Mouse (Mus musculus) hindbrain, embryonic 12.5 days (tissue): ENCODE measurements around the gene Hist1h2ba. TPM values are rescaled to one million over a fixed set of nuclear protein-coding genes. Genes with fewer than 3 reads are reported as not detected.

Experiments
- ATAC-seq: fragments of 200-750 bp; cut with Nextera tagmentation; 2 replicates; pipeline ENCODE4 v1.8.0; 2017; ENCODE audit warnings: moderate TSS enrichment; ENCODE audit not compliant: low FRiP score
- H3K27ac ChIP-seq: fragments of 300-500 bp; sonication (generic); 2 replicates; pipeline ENCODE4 v1.5.1; 2016; ENCODE audit warnings: mild to moderate bottlenecking
- H3K27me3 ChIP-seq: fragments of 300-500 bp; sonication (generic); 2 replicates; pipeline ENCODE4 v1.6.1; 2016; ENCODE audit warnings: mild to moderate bottlenecking
- H3K36me3 ChIP-seq: fragments of 300-500 bp; sonication (generic); 2 replicates; pipeline ENCODE4 v1.6.1; 2016; ENCODE audit warnings: mild to moderate bottlenecking
- H3K4me1 ChIP-seq: fragments of 300-500 bp; sonication (generic); 2 replicates; pipeline ENCODE4 v1.6.1; 2016
- H3K4me2 ChIP-seq: fragments of 300-500 bp; sonication (generic); replicated peaks from 2 replicates; pipeline ENCODE4 v1.6.1; 2016; ENCODE audit warnings: mild to moderate bottlenecking
- H3K4me3 ChIP-seq: fragments of 300-500 bp; sonication (generic); 2 replicates; pipeline ENCODE4 v1.5.1; 2016; ENCODE audit warnings: mild to moderate bottlenecking
- H3K9ac ChIP-seq: fragments of 300-500 bp; sonication (generic); 2 replicates; pipeline ENCODE4 v1.6.1; 2016; ENCODE audit warnings: mild to moderate bottlenecking, moderate library complexity
- H3K9me3 ChIP-seq: fragments of 300-500 bp; sonication (generic); replicated peaks from 2 replicates; pipeline ENCODE4 v1.6.1; 2016; ENCODE audit warnings: mild to moderate bottlenecking
- WGBS: fragments of 180-500 bp; shearing (Covaris S2); methylation state at CpG from one replicate; pipeline ENCODE4 v1.1.7; 2016; 5-methylcytosine and 5-hydroxymethylcytosine counted together
- polyA plus RNA-seq: library from polyadenylated mRNA; unstranded; fragments of >200 nt; fragmentation: Nextera tagmentation; extraction: Ambion mirVana; gene quantifications from 2 replicates; pipeline ENCODE4 v1.2.1, GENCODE M21; 2016

The Hist1h2ba gene
- not detected in 2 replicates for polyA plus RNA-seq

GRCm38 (mm10) chr13:23933421-23934210 is at the start of gene Hist1h2ba:
Gene Hist1h2ba, minus strand, starts transcription at chr13:23934156.
- H3K4me2 ChIP-seq, result no peak within 1 kb of the TSS
- no peak for ATAC-seq
- no peak within 1 kb of the TSS for H3K4me3 ChIP-seq
- no peak within 1 kb of the TSS for H3K27ac ChIP-seq
- WGBS, result 94% methylated on average over 39 of the region's 39 CpGs
- H3K36me3 ChIP-seq, result no peaks in the 10 kb centered on the region
- H3K27me3 ChIP-seq, result no peaks in the 10 kb centered on the region
- no peak within 1 kb of the TSS for H3K9ac ChIP-seq
- H3K9me3 ChIP-seq, result no peaks in the 10 kb centered on the region
- no peaks in the 10 kb centered on the region for H3K4me1 ChIP-seq

GRCm38 (mm10) chr13:23972271-23972670 is 38.3 kb upstream of the Hist1h2ba start:
- Histone ChIP-seq H3K4me2 (no peak overlapping the region), H3K9me3 (no peaks in the 10 kb centered on the region), H3K9ac (no peak overlapping the region), H3K4me1 (no peaks in the 10 kb centered on the region), H3K4me3 (no peak overlapping the region), H3K27me3 (no peaks in the 10 kb centered on the region), H3K36me3 (no peaks in the 10 kb centered on the region), H3K27ac (no peak overlapping the region; the same call in 1 of the 2 replicates)
- 73% methylated on average over 5 of the region's 5 CpGs for WGBS
- ATAC-seq, result no peak

GRCm38 (mm10) chr13:23971870-23972269 is 37.9 kb upstream of the Hist1h2ba start:
- Histone ChIP-seq H3K9me3 (no peaks in the 10 kb centered on the region), H3K27ac (no peak overlapping the region; the same call in 1 of the 2 replicates), H3K4me3 (no peak overlapping the region), H3K4me2 (no peak overlapping the region), H3K4me1 (no peaks in the 10 kb centered on the region), H3K9ac (no peak overlapping the region), H3K27me3 (no peaks in the 10 kb centered on the region), H3K36me3 (no peaks in the 10 kb centered on the region)
- ATAC-seq, result no peak
- 55% methylated on average over 2 of the region's 2 CpGs for WGBS

GRCm38 (mm10) chr13:23964909-23965308 is 31.0 kb upstream of the Hist1h2ba start:
- H3K9me3 ChIP-seq, result no peaks in the 10 kb centered on the region
- ATAC-seq, result no peak
- H3K4me1 ChIP-seq, result peaks cover under 1% of the 10 kb centered on the region; the same call in 1 of the 2 replicates
- no peaks in the 10 kb centered on the region for H3K36me3 ChIP-seq
- H3K4me3 ChIP-seq, result no peak overlapping the region
- H3K27me3 ChIP-seq, result no peaks in the 10 kb centered on the region
- WGBS, result 80% methylated on average over 2 of the region's 2 CpGs
- H3K4me2 ChIP-seq, result no peak overlapping the region
- H3K27ac ChIP-seq, result no peak overlapping the region
- H3K9ac ChIP-seq, result no peak overlapping the region

DNA sequence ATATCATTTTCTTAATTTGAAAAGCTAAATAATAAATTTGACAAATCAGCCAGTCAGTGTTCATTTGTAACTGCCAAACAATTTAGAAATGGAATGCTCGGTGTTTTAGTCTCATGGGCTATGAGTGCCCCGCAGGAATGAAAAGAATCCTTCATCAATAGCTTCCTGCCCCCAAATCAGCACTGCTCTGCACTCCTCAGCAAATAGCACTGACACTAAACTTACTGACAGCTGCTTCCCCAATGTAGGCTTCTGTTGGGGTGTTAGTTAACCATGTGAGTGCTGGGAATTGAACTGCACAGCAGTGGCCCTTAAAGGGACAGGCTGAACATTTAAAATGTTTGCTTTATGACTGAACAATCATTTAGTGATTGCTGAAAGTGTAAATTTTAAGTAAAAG is 25.8 kb upstream of the Hist1h2ba start:
- Histone ChIP-seq H3K27me3 (no peaks in the 10 kb centered on the region), H3K4me3 (no peak overlapping the region), H3K27ac (no peak overlapping the region), H3K9me3 (no peaks in the 10 kb centered on the region), H3K36me3 (no peaks in the 10 kb centered on the region), H3K9ac (no peak overlapping the region), H3K4me2 (no peak overlapping the region), H3K4me1 (peaks cover 5% of the 10 kb centered on the region; the same call in 1 of the 2 replicates)
- WGBS, result 42% methylated on average over 2 of the region's 2 CpGs
- ATAC-seq, result no peak

DNA sequence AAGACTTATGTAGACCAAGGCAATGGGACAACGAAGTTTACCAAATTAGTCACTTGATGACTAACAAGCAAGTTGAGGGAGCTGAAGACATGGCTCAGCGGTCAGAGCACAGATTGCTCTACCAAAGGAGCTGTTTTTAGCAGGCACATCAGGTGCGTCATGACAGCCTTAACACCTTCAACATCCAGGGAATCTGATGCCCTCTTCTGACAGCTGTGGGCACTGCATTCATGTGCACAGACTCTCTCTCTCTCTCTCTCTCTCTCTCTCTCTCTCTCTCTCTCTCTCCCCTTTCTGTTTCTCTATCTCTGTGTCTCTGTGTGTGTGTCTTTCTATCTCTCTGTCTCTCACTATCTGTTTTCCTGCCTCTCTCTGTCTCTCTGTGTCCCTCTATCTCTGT is 17.0 kb upstream of the Hist1h2ba start:
- H3K36me3 ChIP-seq, result no peaks in the 10 kb centered on the region
- no peak overlapping the region for H3K9ac ChIP-seq
- no peak overlapping the region for H3K4me3 ChIP-seq
- no peaks in the 10 kb centered on the region for H3K27me3 ChIP-seq
- no peak overlapping the region for H3K27ac ChIP-seq
- 0 out of 2 replicates have a peak, but pooled peaks cover 7% of the 10 kb centered on the region for H3K4me1 ChIP-seq
- H3K4me2 ChIP-seq, result no peak overlapping the region
- no peaks in the 10 kb centered on the region for H3K9me3 ChIP-seq
- WGBS, result 80% methylated on average over 3 of the region's 3 CpGs
- ATAC-seq, result no peak

GRCm38 (mm10) chr13:23949484-23950246 is 15.7 kb upstream of the Hist1h2ba start:
- 44% methylated on average over 14 of the region's 14 CpGs for WGBS
- Histone ChIP-seq H3K9ac (no peak overlapping the region), H3K36me3 (no peaks in the 10 kb centered on the region), H3K9me3 (no peaks in the 10 kb centered on the region), H3K27me3 (no peaks in the 10 kb centered on the region), H3K4me2 (no peak overlapping the region), H3K27ac (peak overlapping the region; percentile 75), H3K4me1 (0 out of 2 replicates have a peak, but pooled peaks cover 7% of the 10 kb centered on the region), H3K4me3 (no peak overlapping the region)
- ATAC-seq, result peak; percentile 88

DNA sequence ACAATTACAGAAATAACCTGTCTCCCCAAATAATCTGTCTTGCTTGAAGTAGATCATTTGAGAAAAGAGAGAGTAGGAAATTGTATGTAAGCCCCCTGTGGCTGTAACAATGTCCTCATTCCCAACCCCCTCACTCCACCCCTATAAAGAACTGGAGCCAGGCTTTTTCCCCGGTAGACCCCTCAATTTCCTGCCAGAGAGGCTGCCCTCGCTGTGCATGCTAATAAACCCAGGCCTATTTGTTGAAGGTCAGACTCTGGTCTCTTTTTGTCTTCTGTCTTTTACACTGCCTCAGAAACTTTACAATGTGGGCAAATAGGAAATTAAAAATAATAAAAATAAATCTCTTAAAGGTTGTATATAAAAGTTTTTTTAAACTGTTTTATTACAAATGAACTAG is 12.3 kb upstream of the Hist1h2ba start:
- ATAC-seq, result no peak
- WGBS, result 28% methylated on average over 2 of the region's 2 CpGs
- no peaks in the 10 kb centered on the region for H3K36me3 ChIP-seq
- no peak overlapping the region for H3K4me2 ChIP-seq
- no peak overlapping the region for H3K9ac ChIP-seq
- no peak overlapping the region for H3K4me3 ChIP-seq
- no peaks in the 10 kb centered on the region for H3K9me3 ChIP-seq
- H3K4me1 ChIP-seq, result 0 out of 2 replicates have a peak, but pooled peaks cover 7% of the 10 kb centered on the region
- H3K27ac ChIP-seq, result no peak overlapping the region
- no peaks in the 10 kb centered on the region for H3K27me3 ChIP-seq

GRCm38 (mm10) chr13:23942861-23943260 is 8.9 kb upstream of the Hist1h2ba start:
- ATAC-seq, result no peak

DNA sequence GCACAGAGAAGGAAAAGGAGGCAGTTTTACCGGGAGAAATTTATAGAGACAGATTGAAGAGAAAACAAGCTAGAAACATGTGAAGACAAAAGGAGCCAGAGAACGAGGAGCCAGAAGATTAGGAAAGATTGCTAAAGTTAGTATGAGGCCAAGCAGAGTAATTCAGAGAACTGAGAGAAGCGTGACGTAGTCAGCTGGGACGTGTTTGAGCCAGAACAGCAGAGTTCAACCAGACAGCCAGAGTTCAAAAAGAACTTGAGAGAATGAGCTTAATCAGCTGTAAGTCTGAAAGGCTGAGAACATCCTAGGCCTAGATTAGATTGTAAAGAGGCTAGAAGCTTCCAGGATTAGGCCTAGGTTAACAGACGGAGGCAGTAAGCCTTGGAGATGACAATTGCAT is 6.3 kb upstream of the Hist1h2ba start:
- Histone ChIP-seq H3K36me3 (no peaks in the 10 kb centered on the region), H3K9ac (no peak overlapping the region), H3K4me3 (no peak overlapping the region), H3K4me1 (no peaks in the 10 kb centered on the region), H3K4me2 (no peak overlapping the region), H3K9me3 (no peaks in the 10 kb centered on the region), H3K27me3 (no peaks in the 10 kb centered on the region), H3K27ac (no peak overlapping the region)
- ATAC-seq, result no peak
- WGBS, result 67% methylated on average over 6 of the region's 6 CpGs

More at GRCm38 (mm10) chr13:23942861-23943260, 8.9 kb upstream of the Hist1h2ba start:
- no peak overlapping the region for H3K4me3 ChIP-seq
- no peak overlapping the region for H3K27ac ChIP-seq
- H3K4me2 ChIP-seq, result no peak overlapping the region
- H3K9ac ChIP-seq, result no peak overlapping the region
- H3K27me3 ChIP-seq, result no peaks in the 10 kb centered on the region
- H3K4me1 ChIP-seq, result 0 out of 2 replicates have a peak, but pooled peaks cover 4% of the 10 kb centered on the region
- no peaks in the 10 kb centered on the region for H3K9me3 ChIP-seq
- WGBS, result 53% methylated on average over 2 of the region's 2 CpGs
- no peaks in the 10 kb centered on the region for H3K36me3 ChIP-seq

- no peak overlapping the region for H3K27ac ChIP-seq
- H3K4me1 ChIP-seq, result no peaks in the 10 kb centered on the region
- H3K9me3 ChIP-seq, result no peaks in the 10 kb centered on the region
- ATAC-seq, result no peak
- 81% methylated on average over 1 of the region's 1 CpGs for WGBS
- no peaks in the 10 kb centered on the region for H3K36me3 ChIP-seq
- H3K9ac ChIP-seq, result no peak overlapping the region
- no peaks in the 10 kb centered on the region for H3K27me3 ChIP-seq
- H3K4me2 ChIP-seq, result no peak overlapping the region
- H3K4me3 ChIP-seq, result no peak overlapping the region
Measured at GRCm38 (mm10) chr13:23938699-23939098, 4.7 kb upstream of the Hist1h2ba start.

DNA sequence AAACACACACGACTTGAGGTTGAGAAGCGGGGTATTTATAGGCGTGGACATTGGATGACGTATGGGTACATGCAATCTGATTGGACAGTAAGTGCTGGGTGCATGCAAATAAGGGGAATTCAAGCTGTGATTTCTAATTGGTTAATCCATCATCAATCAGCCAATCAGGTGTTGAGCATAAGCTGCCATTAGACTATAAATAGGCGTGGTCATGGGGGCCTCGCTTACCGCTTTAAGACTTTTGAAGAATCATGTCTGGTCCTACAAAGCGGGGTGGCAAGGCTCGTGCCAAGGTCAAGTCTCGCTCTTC is 210 bp upstream of the Hist1h2ba start, which contains the start of gene Hist1h2aa:
Hist1h2aa (plus strand) TSS at position 252 of the 310 bp plus-strand sequence.
- H3K27me3 ChIP-seq, result no peaks in the 10 kb centered on the region
- no peak within 1 kb of the TSS for H3K4me2 ChIP-seq
- WGBS, result 94% methylated on average over 10 of the region's 10 CpGs
- ATAC-seq, result no peak
- no peak within 1 kb of the TSS for H3K9ac ChIP-seq
- H3K9me3 ChIP-seq, result no peaks in the 10 kb centered on the region
- H3K27ac ChIP-seq, result no peak within 1 kb of the TSS
- no peaks in the 10 kb centered on the region for H3K4me1 ChIP-seq
- no peak within 1 kb of the TSS for H3K4me3 ChIP-seq
- H3K36me3 ChIP-seq, result no peaks in the 10 kb centered on the region
